Mouse (Mus musculus) cerebellum, adult 2 months (tissue): ENCODE measurements around the gene Olfr970.

Experiments used
- CTCF ChIP-seq: fragments of 200-500 bp; IDR thresholded peaks from 2 replicates; pipeline ENCODE4 v1.5.1; 2011; ENCODE audit warnings: low read depth, mild to moderate bottlenecking, control low read depth, low read length, moderate library complexity, borderline replicate concordance; ENCODE audit not compliant: insufficient read depth
- POLR2A ChIP-seq: fragments of 200-500 bp; IDR thresholded peaks from 2 replicates; pipeline ENCODE4 v1.6.1; 2011; ENCODE audit warnings: low read length, control low read depth, borderline replicate concordance; ENCODE audit not compliant: insufficient read depth

- no peak for TF ChIP-seq CTCF
- no peak for TF ChIP-seq POLR2A
Measured at GRCm38 (mm10) chr9:39808560-39808959, at the start of gene Olfr970.
